Mouse (Mus musculus): ENCODE measurements around the gene Gm13277.
"Not testable (repeated sequence)": the region's sequence is repeated elsewhere in the genome, so short reads cannot be mapped to it uniquely, and the experiment has no call there.

The Gm13277 gene

GRCm38 (mm10) chr4:88788402-88788801, at the start of gene Gm13277:
Gene Gm13277 (plus strand): TSS chr4:88788632.
- peak; percentile 67 to 75 for DNase-seq

GRCm38 (mm10) chr4:88739036-88739435, 49.4 kb upstream of the Gm13277 start:
- DNase-seq: no peak

- DNase-seq: no peak
Observed at GRCm38 (mm10) chr4:88741426-88741825, 47.0 kb upstream of the Gm13277 start.

GRCm38 (mm10) chr4:88742771-88743371, 45.6 kb upstream of the Gm13277 start:
- DNase-seq: no peak

GRCm38 (mm10) chr4:88744207-88744606, 44.2 kb upstream of the Gm13277 start:
- DNase-seq: no peak

- no peak for DNase-seq
Observed at GRCm38 (mm10) chr4:88749926-88750325, 38.5 kb upstream of the Gm13277 start.

GRCm38 (mm10) chr4:88754818-88755340, 33.6 kb upstream of the Gm13277 start, which contains the start of gene Gm13271:
Gene Gm13271 (plus strand): TSS chr4:88754868.
- peak; percentile 73 to 81 for DNase-seq

GRCm38 (mm10) chr4:88756581-88757513, 31.6 kb upstream of the Gm13277 start:
- DNase-seq: not testable (repeated sequence)

- DNase-seq: peak; percentile 89
Observed at GRCm38 (mm10) chr4:88757628-88758031, 30.8 kb upstream of the Gm13277 start.

GRCm38 (mm10) chr4:88758751-88759150, 29.7 kb upstream of the Gm13277 start:
- DNase-seq: not testable (repeated sequence)

GRCm38 (mm10) chr4:88759610-88760268, 28.7 kb upstream of the Gm13277 start, which contains the start of gene Gm13283:
Gene Gm13283 (plus strand): TSS chr4:88760119.
- DNase-seq: peak in 1 of 2 experiments; percentile 43

GRCm38 (mm10) chr4:88760431-88760830, 28.0 kb upstream of the Gm13277 start:
- peak; percentile 53 to 54 for DNase-seq

- peak; percentile 88 for DNase-seq
Observed at GRCm38 (mm10) chr4:88761776-88762175, 26.7 kb upstream of the Gm13277 start.

GRCm38 (mm10) chr4:88762341-88762740, 26.1 kb upstream of the Gm13277 start:
- peak in 1 of 2 experiments; percentile 16 for DNase-seq

- peak in 1 of 2 experiments; percentile 33 for DNase-seq
Observed at GRCm38 (mm10) chr4:88763384-88764018, 24.9 kb upstream of the Gm13277 start.

- DNase-seq: not testable (repeated sequence)
Observed at GRCm38 (mm10) chr4:88773534-88773933, 14.9 kb upstream of the Gm13277 start, which contains the start of gene Gm13290. Gene Gm13290 (plus strand): TSS chr4:88773834.

GRCm38 (mm10) chr4:88776622-88777021, 11.8 kb upstream of the Gm13277 start, which contains the start of gene Gm13289:
Gene Gm13289 (plus strand): TSS chr4:88776922.
- DNase-seq: not testable (repeated sequence)

- not testable (repeated sequence) for DNase-seq
Observed at GRCm38 (mm10) chr4:88779550-88779949, 8.9 kb upstream of the Gm13277 start, which contains the start of gene Gm13272. Gene Gm13272 (plus strand): TSS chr4:88779850.

GRCm38 (mm10) chr4:88780320-88780719, 8.1 kb upstream of the Gm13277 start:
- DNase-seq: peak in 1 of 2 experiments; percentile 23

- not testable (repeated sequence) for DNase-seq
Observed at GRCm38 (mm10) chr4:88781831-88782230, 6.6 kb upstream of the Gm13277 start, which contains the start of gene Ifnz. Gene Ifnz (plus strand): TSS chr4:88782131.

- not testable (repeated sequence) for DNase-seq
Observed at GRCm38 (mm10) chr4:88782335-88782734, 6.1 kb upstream of the Gm13277 start.

GRCm38 (mm10) chr4:88785409-88785808, 3.0 kb upstream of the Gm13277 start, which contains the start of gene Gm13276:
Gene Gm13276 (plus strand): TSS chr4:88785709.
- not testable (repeated sequence) for DNase-seq

Measured in thymus, postnatal 36 days (tissue).